Mouse (Mus musculus): ENCODE measurements around the gene Rbpj. TPM values are rescaled to one million over a fixed set of nuclear protein-coding genes. Genes with fewer than 3 reads are reported as not detected.
A peak's percentile ranks its signal among the peaks of the same experiment; 100 is the strongest.
"Not testable (repeated sequence)": the region's sequence is repeated elsewhere in the genome, so short reads cannot be mapped to it uniquely, and the experiment has no call there.

Gene Rbpj
- polyA plus RNA-seq, 1 experiment from 2014 or later = 46.9 TPM

DNA sequence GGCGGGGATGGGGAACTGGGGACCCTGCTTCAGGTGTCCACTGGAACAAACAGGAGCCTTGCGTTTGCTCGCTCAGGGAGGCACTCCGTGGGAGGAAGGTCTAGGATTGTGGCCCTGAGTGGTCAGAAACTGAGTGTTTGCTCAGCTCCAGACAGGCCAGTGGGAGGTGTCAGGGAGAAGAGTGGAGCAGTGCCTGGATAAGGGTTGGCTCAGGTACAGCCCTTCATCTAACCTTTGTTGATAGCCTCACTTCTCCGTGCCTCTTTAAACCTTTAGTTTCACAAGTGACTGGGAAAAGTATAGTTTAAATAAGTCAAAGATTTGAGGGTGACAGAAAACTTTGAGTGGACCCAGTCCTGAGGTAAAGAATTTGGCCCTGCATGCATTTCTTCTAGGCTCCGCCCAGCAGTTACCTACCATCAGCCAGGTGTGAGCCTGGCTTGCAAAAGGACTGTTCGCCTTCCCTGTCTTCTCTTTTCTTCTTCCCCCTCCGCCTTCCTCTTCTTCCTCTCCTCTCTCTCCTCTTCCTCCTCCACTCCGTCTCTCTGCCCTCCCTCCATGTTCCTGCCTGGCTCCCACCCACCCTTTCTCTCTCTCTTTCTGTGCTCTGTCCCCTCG, 204.5 kb downstream of the Rbpj start:
- Histone ChIP-seq H3K9me3 (no peaks in the 10 kb centered on the region), H3K9ac (replicated peaks) (no peak overlapping the region), H3K4me1 (replicated peaks) (no peaks in the 10 kb centered on the region), H3K4me2 (replicated peaks) (no peak overlapping the region), H3K27me3 (no peaks in the 10 kb centered on the region), H3K4me3 (replicated peaks) (no peak overlapping the region), H3K27ac (no peak overlapping the region), H3K36me3 (no peaks in the 10 kb centered on the region)
- 93% methylated on average over 10 of the region's 10 CpGs for WGBS
- no peak for ATAC-seq

DNA sequence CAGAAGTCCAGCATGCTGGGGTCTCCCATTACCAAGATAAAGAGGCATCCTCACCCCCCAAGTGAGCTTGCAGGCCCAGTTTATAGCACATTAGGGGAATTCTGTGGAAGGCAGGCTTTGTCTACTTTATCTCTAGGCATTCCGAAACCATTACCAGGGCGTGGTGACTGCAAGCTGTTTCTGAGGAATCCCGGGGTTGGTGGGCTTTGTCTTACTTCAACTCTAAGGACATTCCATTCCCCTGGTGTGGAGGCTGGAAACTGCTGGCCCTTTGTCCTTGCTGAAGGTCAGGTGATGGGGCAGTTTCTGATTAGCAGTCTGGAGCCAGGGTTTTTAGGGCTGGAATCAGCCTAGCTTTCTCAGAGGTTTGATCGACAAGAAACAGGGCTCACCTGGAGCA, 205.6 kb downstream of the Rbpj start:
- no peak overlapping the region for H3K4me3 ChIP-seq (replicated peaks)
- H3K4me1 ChIP-seq (replicated peaks) = no peaks in the 10 kb centered on the region
- H3K27me3 ChIP-seq = no peaks in the 10 kb centered on the region
- no peak overlapping the region for H3K4me2 ChIP-seq (replicated peaks)
- H3K36me3 ChIP-seq = no peaks in the 10 kb centered on the region
- no peak overlapping the region for H3K9ac ChIP-seq (replicated peaks)
- H3K9me3 ChIP-seq = no peaks in the 10 kb centered on the region
- 50% methylated on average over 4 of the region's 4 CpGs for WGBS
- no peak overlapping the region for H3K27ac ChIP-seq
- ATAC-seq = no peak

GRCm38 (mm10) chr5:53672352-53672751, 206.4 kb downstream of the Rbpj start:
- 28% methylated on average over 5 of the region's 5 CpGs for WGBS
- no peaks in the 10 kb centered on the region for H3K36me3 ChIP-seq
- no peak overlapping the region for H3K4me2 ChIP-seq (replicated peaks)
- H3K27me3 ChIP-seq = no peaks in the 10 kb centered on the region
- H3K9me3 ChIP-seq = no peaks in the 10 kb centered on the region
- no peak overlapping the region for H3K4me3 ChIP-seq (replicated peaks)
- ATAC-seq = peak; percentile 85
- no peaks in the 10 kb centered on the region for H3K4me1 ChIP-seq (replicated peaks)
- no peak overlapping the region for H3K27ac ChIP-seq
- no peak overlapping the region for H3K9ac ChIP-seq (replicated peaks)

DNA sequence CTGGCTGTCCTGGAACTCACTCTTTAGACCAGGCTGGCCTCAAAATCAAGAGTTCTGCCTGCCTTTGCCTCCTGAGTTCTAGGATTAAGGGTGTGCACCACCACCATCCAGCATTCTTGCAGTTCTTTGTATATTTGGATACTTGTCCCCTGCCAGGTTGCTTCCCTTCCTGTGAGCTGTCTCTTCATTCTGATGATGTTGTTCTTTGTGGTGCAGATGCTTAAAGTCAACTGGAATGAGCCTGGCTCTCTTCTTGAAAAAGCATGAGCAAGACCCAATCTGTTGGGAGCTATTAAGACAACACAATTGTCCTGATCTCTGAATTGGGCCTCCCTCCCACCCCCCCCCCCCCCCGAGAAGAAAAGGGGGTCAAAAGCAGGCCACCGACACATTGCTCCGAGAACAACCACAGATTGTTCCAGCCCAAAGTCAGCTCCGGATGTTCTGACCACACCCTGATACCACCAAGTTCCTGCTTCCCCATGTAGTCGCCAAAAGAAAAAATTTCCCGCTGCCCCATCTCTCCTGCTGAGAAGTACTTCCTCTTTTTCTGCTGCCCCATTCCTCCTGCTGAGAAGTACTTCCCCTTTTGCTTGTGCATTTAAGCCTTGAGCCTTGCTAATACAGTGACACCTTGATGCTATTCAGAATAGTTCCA, 207.7 kb downstream of the Rbpj start:
- not testable (repeated sequence) for H3K36me3 ChIP-seq; H3K27me3 ChIP-seq; H3K4me1 ChIP-seq (replicated peaks); H3K9ac ChIP-seq (replicated peaks); H3K9me3 ChIP-seq; ATAC-seq; H3K27ac ChIP-seq; H3K4me3 ChIP-seq (replicated peaks); H3K4me2 ChIP-seq (replicated peaks)
- WGBS = 89% methylated on average over 5 of the region's 6 CpGs

- no peaks in the 10 kb centered on the region for H3K9me3 ChIP-seq
- no peak for ATAC-seq
- H3K27me3 ChIP-seq = no peaks in the 10 kb centered on the region
- no peak overlapping the region for H3K27ac ChIP-seq
- peaks cover 7% of the 10 kb centered on the region for H3K4me1 ChIP-seq (replicated peaks)
- no peak overlapping the region for H3K9ac ChIP-seq (replicated peaks)
- H3K4me3 ChIP-seq (replicated peaks) = no peak overlapping the region
- no peaks in the 10 kb centered on the region for H3K36me3 ChIP-seq
- no peak overlapping the region for H3K4me2 ChIP-seq (replicated peaks)
- 85% methylated on average over 8 of the region's 8 CpGs for WGBS
Measured at GRCm38 (mm10) chr5:53676671-53677070, 210.7 kb downstream of the Rbpj start.

DNA sequence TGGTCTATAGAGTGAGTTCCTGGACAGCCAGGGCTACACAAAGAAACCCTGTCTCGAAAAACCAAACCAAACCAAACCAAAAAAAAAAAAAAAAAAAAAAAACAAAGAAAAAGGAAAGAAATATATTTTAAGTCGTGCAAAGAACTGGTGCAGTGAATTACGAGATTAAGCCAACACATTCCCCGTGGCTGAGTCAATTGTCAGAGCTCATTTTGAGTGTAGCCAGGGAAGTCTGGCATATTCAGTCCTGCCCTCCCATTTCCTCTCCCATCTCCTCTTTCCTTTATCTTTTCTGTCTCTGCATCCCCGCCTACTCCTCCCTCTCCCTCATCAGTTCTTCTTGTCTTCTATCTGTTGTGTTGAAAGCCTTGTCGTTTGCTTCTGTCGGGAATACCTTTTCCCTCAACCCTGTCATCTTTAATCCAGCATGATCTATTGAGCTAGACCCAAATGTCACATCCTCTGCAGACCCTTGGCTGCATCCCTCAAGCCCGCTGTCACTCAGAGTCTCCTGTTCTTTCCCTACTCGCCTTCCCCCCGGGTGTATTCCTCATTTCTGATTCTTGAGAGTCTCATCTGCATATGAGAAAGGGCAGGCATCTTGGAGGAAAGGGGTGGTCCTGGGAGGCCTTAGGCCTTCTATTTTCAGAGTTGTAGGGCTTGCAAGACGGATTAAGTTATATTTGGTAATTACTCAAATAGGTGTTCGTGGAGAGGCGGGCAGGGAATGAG, 212.2 kb downstream of the Rbpj start:
- H3K9ac ChIP-seq (replicated peaks) = no peak overlapping the region
- H3K4me3 ChIP-seq (replicated peaks) = no peak overlapping the region
- H3K27me3 ChIP-seq = no peaks in the 10 kb centered on the region
- peaks cover 7% of the 10 kb centered on the region for H3K4me1 ChIP-seq (replicated peaks)
- H3K9me3 ChIP-seq = no peaks in the 10 kb centered on the region
- H3K36me3 ChIP-seq = no peaks in the 10 kb centered on the region
- ATAC-seq = peak; percentile 48; the same call in 1 of the 2 replicates
- H3K27ac ChIP-seq = no peak overlapping the region
- no peak overlapping the region; the same call in 1 of the 2 replicates for H3K4me2 ChIP-seq (replicated peaks)
- 44% methylated on average over 13 of the region's 13 CpGs for WGBS

- no peak overlapping the region for H3K27ac ChIP-seq
- ATAC-seq = no peak
- no peak overlapping the region for H3K4me2 ChIP-seq (replicated peaks)
- H3K36me3 ChIP-seq = no peaks in the 10 kb centered on the region
- H3K4me3 ChIP-seq (replicated peaks) = no peak overlapping the region
- peaks cover 7% of the 10 kb centered on the region for H3K4me1 ChIP-seq (replicated peaks)
- H3K9ac ChIP-seq (replicated peaks) = no peak overlapping the region
- no peaks in the 10 kb centered on the region for H3K27me3 ChIP-seq
- 83% methylated on average over 6 of the region's 6 CpGs for WGBS
- no peaks in the 10 kb centered on the region for H3K9me3 ChIP-seq
Measured at GRCm38 (mm10) chr5:53679651-53680050, 213.7 kb downstream of the Rbpj start.

DNA sequence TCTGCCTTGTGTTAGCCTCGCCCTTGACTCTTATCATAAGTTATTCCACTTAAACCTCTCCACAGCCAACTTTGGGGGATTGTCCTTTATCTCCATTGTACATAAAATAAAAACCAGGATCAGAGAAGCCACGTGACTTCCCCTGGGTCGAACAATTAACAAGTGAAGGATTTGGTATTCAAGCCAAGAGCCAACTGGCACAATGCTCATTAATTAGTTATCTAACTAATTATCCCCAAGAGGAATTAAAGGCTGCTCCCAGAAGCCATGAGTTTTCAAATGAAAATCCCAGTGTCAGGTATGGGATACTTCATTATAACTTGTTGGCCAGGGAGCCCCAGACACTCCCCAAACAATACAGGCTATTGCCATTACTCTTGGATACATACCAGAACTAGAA, 218.0 kb downstream of the Rbpj start:
- ATAC-seq = no peak
- H3K36me3 ChIP-seq = no peaks in the 10 kb centered on the region

DNA sequence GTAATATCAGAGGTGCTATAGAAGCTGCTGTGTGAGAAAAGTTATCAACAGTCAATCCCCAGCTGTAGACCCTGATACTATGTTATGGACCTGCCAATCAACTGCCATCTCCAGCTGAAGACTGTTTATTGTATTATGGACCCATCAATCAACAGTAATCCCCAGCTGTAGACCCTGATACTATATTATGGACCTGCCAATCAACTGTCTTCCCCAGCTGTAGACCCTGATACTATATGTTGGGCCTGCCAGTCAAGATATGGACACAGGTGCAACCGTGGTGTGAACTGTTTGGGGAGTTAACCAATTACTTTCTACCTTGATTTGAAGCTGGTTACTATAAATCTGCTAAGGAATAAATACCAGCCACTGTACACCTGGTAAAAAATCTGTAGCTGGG, 218.5 kb downstream of the Rbpj start:
- Histone ChIP-seq H3K4me3 (replicated peaks) (no peak overlapping the region), H3K4me1 (replicated peaks) (no peaks in the 10 kb centered on the region), H3K9me3 (no peaks in the 10 kb centered on the region), H3K36me3 (no peaks in the 10 kb centered on the region), H3K27me3 (no peaks in the 10 kb centered on the region), H3K27ac (no peak overlapping the region), H3K9ac (replicated peaks) (no peak overlapping the region), H3K4me2 (replicated peaks) (no peak overlapping the region)
- 0 out of 2 replicates have a peak, but pooled peaks have one; percentile 14 for ATAC-seq
- 85% methylated on average over 1 of the region's 1 CpGs for WGBS

More for the DNA sequence above, 218.0 kb downstream of the Rbpj start:
- Histone ChIP-seq H3K4me2 (replicated peaks) (no peak overlapping the region), H3K9ac (replicated peaks) (no peak overlapping the region), H3K27me3 (no peaks in the 10 kb centered on the region), H3K4me1 (replicated peaks) (no peaks in the 10 kb centered on the region), H3K9me3 (no peaks in the 10 kb centered on the region), H3K4me3 (replicated peaks) (no peak overlapping the region), H3K27ac (no peak overlapping the region)
- 68% methylated on average over 3 of the region's 3 CpGs for WGBS

DNA sequence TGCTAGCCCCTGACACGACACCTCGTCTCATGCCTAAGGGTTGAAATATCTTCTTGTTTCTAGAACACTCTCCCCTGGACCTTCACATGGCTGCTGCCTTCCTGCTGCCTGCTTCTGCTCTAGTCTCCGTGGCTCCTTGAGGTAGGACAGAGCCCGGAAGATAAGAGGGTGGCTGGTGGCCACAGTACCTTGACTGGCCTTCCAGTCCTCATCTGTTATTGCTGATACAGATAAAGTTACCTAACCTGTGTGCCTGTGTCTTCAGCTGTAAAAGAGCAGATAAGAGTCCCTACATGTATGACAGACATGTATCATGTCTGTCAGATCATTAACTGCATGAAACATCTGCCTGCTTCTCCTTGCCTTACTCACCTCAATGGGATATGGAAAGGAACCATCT, 219.7 kb downstream of the Rbpj start:
- no peak for ATAC-seq
- Histone ChIP-seq H3K4me3 (replicated peaks) (no peak overlapping the region), H3K9ac (replicated peaks) (no peak overlapping the region), H3K4me2 (replicated peaks) (no peak overlapping the region), H3K9me3 (no peaks in the 10 kb centered on the region), H3K4me1 (replicated peaks) (no peaks in the 10 kb centered on the region), H3K36me3 (no peaks in the 10 kb centered on the region), H3K27me3 (no peaks in the 10 kb centered on the region), H3K27ac (no peak overlapping the region)
- 92% methylated on average over 4 of the region's 4 CpGs for WGBS

GRCm38 (mm10) chr5:53686379-53686778, 220.4 kb downstream of the Rbpj start:
- Histone ChIP-seq H3K9ac (replicated peaks) (no peak overlapping the region), H3K36me3 (no peaks in the 10 kb centered on the region), H3K27ac (no peak overlapping the region), H3K27me3 (no peaks in the 10 kb centered on the region), H3K4me1 (replicated peaks) (no peaks in the 10 kb centered on the region), H3K4me3 (replicated peaks) (no peak overlapping the region), H3K9me3 (no peaks in the 10 kb centered on the region), H3K4me2 (replicated peaks) (no peak overlapping the region)
- WGBS = 86% methylated on average over 2 of the region's 2 CpGs
- ATAC-seq = no peak

DNA sequence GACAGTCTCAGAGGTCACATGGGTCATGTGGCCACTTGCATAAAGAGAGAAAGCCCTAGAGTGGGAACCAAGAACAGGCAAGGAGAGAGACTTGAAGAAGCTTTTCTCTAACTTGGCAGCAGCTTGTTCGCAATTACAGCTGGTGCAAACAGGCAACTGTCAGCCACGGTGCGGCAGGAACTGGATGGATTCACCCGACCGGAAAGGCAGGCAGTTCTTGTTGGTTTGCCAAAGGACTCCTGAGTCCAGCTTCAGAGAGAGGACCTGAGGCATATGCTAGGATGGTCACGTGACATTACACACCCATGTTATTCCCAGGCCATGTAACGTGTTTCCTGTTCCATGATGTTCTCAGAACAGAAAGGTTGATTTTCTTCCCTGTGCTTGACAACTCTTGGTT, 222.4 kb downstream of the Rbpj start:
- Histone ChIP-seq H3K27ac (no peak overlapping the region), H3K9me3 (no peaks in the 10 kb centered on the region), H3K9ac (replicated peaks) (no peak overlapping the region), H3K4me1 (replicated peaks) (no peaks in the 10 kb centered on the region), H3K4me3 (replicated peaks) (no peak overlapping the region), H3K36me3 (no peaks in the 10 kb centered on the region), H3K27me3 (no peaks in the 10 kb centered on the region), H3K4me2 (replicated peaks) (no peak overlapping the region)
- WGBS = 88% methylated on average over 7 of the region's 7 CpGs
- no peak for ATAC-seq
